Mouse (Mus musculus) ES-Bruce4 (cell line): ENCODE data around the gene Adora1. TPM values are rescaled to one million over a fixed set of nuclear protein-coding genes. Genes with fewer than 3 reads are reported as not detected.
A peak's percentile ranks its signal among the peaks of the same experiment; 100 is the strongest.

Source experiments
- H3K27ac ChIP-seq: 2 replicates; pipeline ENCODE4 v1.5.1; 2012; ENCODE audit warnings: low read length, inconsistent platforms; ENCODE audit not compliant: insufficient read depth
- H3K27me3 ChIP-seq: 2 replicates; pipeline ENCODE4 v1.6.1; 2012; ENCODE audit warnings: mild to moderate bottlenecking, low read length, inconsistent platforms; ENCODE audit not compliant: control insufficient read depth, poor library complexity, insufficient read depth, severe bottlenecking
- H3K36me3 ChIP-seq: 2 replicates; pipeline ENCODE4 v1.6.1; 2012; ENCODE audit warnings: inconsistent platforms, mild to moderate bottlenecking, low read length, moderate library complexity; ENCODE audit not compliant: control insufficient read depth, poor library complexity, insufficient read depth, severe bottlenecking
- H3K4me1 ChIP-seq: one replicate; pipeline ENCODE4 v1.8.1; 2011; ENCODE audit warnings: low read length; ENCODE audit not compliant: control insufficient read depth, insufficient read depth
- H3K4me3 ChIP-seq: 2 replicates; pipeline ENCODE4 v1.5.1; 2011; ENCODE audit warnings: low read depth, mild to moderate bottlenecking, low read length
- H3K9ac ChIP-seq: 2 replicates; pipeline ENCODE4 v1.6.1; 2012; ENCODE audit warnings: low read depth, mild to moderate bottlenecking, inconsistent platforms; ENCODE audit not compliant: poor library complexity, severe bottlenecking
- H3K9me3 ChIP-seq: replicated peaks from 2 replicates; pipeline ENCODE4 v1.6.1; 2012; ENCODE audit warnings: mild to moderate bottlenecking, low read length, inconsistent platforms; ENCODE audit not compliant: control insufficient read depth, poor library complexity, insufficient read depth, severe bottlenecking
- CTCF ChIP-seq: IDR thresholded peaks from one replicate; pipeline ENCODE4 v1.8.1; 2011; ENCODE audit warnings: low read depth, low read length
- EP300 ChIP-seq: IDR thresholded peaks from 2 replicates; pipeline ENCODE4 v1.6.1; 2011; ENCODE audit warnings: low read depth, low read length; ENCODE audit not compliant: insufficient read depth
- POLR2A ChIP-seq: IDR thresholded peaks from one replicate; pipeline ENCODE4 v1.8.1; 2011; ENCODE audit warnings: low read length; ENCODE audit not compliant: insufficient read depth
- polyA plus RNA-seq: library from polyadenylated mRNA; stranded (reverse); fragments of >200 nt; gene quantifications from 2 replicates; pipeline ENCODE4 v1.2.4, GENCODE M21; 2011; ENCODE audit warnings: low read depth; ENCODE audit not compliant: missing spikeins, insufficient read depth, insufficient read length

Adora1 gene
- polyA plus RNA-seq, 1 experiment: 0.18 TPM

DNA sequence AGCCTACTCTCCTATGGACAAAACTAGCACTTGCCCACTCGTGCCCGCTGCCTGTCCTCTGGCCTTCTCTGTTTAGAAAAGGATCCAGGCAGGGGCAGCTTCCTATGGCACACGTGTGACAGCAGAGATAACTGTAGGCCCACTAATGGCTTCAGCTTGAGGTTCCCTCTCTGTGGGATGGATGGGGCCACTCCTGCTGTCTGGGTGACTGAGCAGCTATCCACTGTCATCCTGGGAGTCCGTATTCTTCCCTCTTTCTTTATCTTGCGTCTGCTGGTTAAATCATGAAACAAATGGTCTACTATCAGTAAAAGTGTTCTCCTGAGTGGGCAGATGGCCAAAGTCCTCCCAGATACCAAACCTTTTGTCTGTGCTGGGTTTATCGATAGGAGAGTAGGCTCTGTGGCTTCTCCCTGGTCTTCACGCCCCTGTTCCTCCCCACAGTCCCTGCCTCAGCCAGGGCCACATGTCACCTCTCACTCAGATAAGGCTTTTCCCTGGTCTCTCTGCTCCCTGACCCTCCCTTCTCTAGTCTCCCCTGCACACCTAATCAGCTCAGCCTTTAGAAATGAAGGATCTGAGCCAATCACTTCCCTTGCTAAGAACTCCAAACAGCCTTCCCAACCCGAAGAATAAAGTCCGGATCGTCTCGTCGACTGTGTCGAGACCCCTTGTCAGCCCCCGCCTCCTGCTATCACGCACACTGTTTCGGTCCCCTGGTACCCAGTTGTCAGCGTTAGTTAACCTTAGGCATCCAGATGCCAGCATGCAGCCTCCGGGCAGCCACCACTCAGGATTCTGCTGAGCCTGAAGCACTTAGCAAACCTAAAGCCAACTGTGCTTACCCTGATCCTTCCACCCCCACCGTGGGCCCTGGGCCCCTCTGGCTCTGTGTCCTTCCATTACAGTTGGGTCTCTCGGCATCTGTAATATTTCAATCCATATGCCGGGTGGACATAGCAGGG lies 82.3 kb downstream of the Adora1 start:
- Histone ChIP-seq H3K9me3 (no peaks in the 10 kb centered on the region), H3K4me1 (no peaks in the 10 kb centered on the region), H3K36me3 (no peaks in the 10 kb centered on the region), H3K27me3 (no peaks in the 10 kb centered on the region), H3K9ac (no peak overlapping the region), H3K27ac (no peak overlapping the region), H3K4me3 (no peak overlapping the region)
- no peak for TF ChIP-seq CTCF
- TF ChIP-seq EP300: no peak
- TF ChIP-seq POLR2A: no peak

DNA sequence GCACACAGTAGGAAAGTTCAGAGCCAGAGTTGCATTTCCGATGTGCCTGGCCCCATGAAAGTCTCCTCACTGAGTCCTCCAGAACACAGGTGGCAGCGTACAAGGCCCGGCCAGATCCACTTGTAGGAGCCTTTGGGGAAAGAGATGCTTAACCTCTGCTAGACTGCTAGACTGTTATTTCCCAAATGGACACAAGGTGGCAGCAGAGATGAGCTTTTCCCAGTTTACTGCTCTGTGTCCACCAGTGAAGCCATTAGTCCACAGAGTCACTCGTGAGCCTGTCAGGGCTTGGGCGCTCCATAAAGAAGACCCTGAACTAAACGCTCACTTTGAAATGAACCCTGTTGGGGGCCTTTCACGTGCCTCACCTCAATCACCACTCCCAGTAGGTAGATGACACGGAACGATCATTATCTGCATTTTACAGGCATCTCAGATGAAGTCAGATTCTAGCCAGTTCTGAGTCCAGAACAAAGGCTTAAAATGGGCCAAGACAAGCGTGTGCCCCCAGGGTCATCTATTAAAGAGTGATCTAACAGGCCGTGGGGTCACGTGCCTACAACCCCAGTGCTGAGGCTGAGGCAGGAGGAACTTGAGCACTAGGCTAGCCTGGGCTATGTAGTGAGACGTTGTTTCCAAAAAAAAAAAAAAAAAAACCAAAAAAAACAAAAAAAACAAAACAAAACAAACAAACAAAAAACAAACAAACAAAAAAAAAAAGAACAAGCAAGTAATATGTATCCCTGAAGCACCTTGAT lies 83.4 kb downstream of the Adora1 start:
- Histone ChIP-seq H3K9ac (no peak overlapping the region), H3K36me3 (no peaks in the 10 kb centered on the region), H3K4me1 (no peaks in the 10 kb centered on the region), H3K27me3 (no peaks in the 10 kb centered on the region), H3K9me3 (no peaks in the 10 kb centered on the region), H3K27ac (no peak overlapping the region), H3K4me3 (no peak overlapping the region)
- TF ChIP-seq CTCF: peak; percentile 61
- no peak for TF ChIP-seq POLR2A

DNA sequence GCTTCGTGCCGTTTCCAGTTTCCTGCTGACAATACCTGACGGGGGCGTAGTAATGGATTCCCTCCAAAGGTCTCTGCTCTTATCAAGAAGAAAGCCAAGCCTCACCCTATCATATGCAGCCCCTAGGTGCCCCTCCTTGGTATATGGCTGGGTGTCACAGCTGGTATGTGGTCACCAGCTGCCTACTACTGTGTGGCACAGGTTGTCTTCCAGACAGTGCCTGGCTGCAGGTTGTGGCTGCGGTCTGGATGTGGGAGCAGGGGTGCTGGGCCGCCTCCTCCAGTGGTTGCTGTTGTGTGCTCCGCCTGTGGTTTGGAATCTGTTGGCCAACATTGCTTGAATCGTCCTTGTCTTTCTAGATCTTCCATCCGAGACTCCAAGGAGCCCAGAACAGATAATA lies 84.5 kb downstream of the Adora1 start:
- Histone ChIP-seq H3K36me3 (no peaks in the 10 kb centered on the region), H3K9ac (no peak overlapping the region), H3K27me3 (no peaks in the 10 kb centered on the region), H3K4me3 (no peak overlapping the region), H3K9me3 (no peaks in the 10 kb centered on the region), H3K27ac (no peak overlapping the region), H3K4me1 (no peaks in the 10 kb centered on the region)
- TF ChIP-seq CTCF (no peak), EP300 (no peak), POLR2A (no peak)

DNA sequence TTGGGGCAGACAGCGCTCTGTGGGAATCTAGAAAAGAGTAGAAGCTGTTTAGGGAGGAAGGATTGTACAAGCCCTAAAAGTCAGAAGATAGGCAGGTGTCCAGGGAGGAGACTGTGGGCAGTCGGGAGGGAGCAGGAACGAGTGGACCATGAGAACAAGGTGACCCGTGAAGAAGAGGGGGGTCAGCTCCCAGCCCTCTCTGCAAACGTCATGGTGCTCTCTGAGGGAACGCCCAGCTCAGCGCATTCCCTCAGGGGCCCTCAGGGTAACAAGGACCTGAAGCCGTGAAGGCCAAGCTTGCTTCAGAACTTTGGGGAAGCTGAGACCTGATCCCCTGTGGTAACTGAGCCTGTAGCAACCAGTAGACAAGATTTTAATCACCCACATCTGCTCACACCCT lies 85.2 kb downstream of the Adora1 start:
- Histone ChIP-seq H3K4me1 (no peaks in the 10 kb centered on the region), H3K9me3 (no peaks in the 10 kb centered on the region), H3K36me3 (no peaks in the 10 kb centered on the region), H3K4me3 (no peak overlapping the region), H3K9ac (no peak overlapping the region), H3K27ac (no peak overlapping the region), H3K27me3 (no peaks in the 10 kb centered on the region)
- TF ChIP-seq POLR2A: no peak
- TF ChIP-seq CTCF: no peak
- no peak for TF ChIP-seq EP300

Other genes starting within 250 kb of the Adora1 start
- gene Fmod, start 198.2 kb downstream of the Adora1 start, polyA plus RNA-seq: not detected in 2 replicates
- 109 and 112 TPM in 2 replicates for gene Btg2, start 156.3 kb downstream of the Adora1 start, polyA plus RNA-seq
- not detected in 2 replicates for gene Chit1, start 124.2 kb downstream of the Adora1 start, polyA plus RNA-seq
- gene Chil1, start 53.3 kb downstream of the Adora1 start, polyA plus RNA-seq: 1.3 and 1.8 TPM in 2 replicates
- not detected in 2 replicates for gene Mybph, start 42.0 kb downstream of the Adora1 start, polyA plus RNA-seq
- gene Myog, start 54.6 kb upstream of the Adora1 start, polyA plus RNA-seq: not detected in 2 replicates
- gene Ppfia4, start 97.5 kb upstream of the Adora1 start, polyA plus RNA-seq: 8.8 and 11.0 TPM in 2 replicates
- 105 and 110 TPM in 2 replicates for gene Tmem183a, start 126.5 kb upstream of the Adora1 start, polyA plus RNA-seq
- gene 4933406M09Rik, start 150.5 kb upstream of the Adora1 start, polyA plus RNA-seq: not detected in 2 replicates
- 70.8 and 81.3 TPM in 2 replicates for gene Cyb5r1, start 170.1 kb upstream of the Adora1 start, polyA plus RNA-seq
- 118 and 119 TPM in 2 replicates for gene Adipor1, start 179.9 kb upstream of the Adora1 start, polyA plus RNA-seq
- 42.9 and 46.5 TPM in 2 replicates for gene Klhl12, start 220.1 kb upstream of the Adora1 start, polyA plus RNA-seq